Mouse (Mus musculus) hindbrain, embryonic 12.5 days (tissue): ENCODE data around the gene Atrnl1. TPM values are rescaled to one million over a fixed set of nuclear protein-coding genes. Genes with fewer than 3 reads are reported as not detected.

Source experiments
- ATAC-seq: fragments of 200-750 bp; cut with Nextera tagmentation; 2 replicates; pipeline ENCODE4 v1.8.0; 2017; ENCODE audit warnings: moderate TSS enrichment; ENCODE audit not compliant: low FRiP score
- H3K27ac ChIP-seq: fragments of 300-500 bp; sonication (generic); 2 replicates; pipeline ENCODE4 v1.5.1; 2016; ENCODE audit warnings: mild to moderate bottlenecking
- H3K27me3 ChIP-seq: fragments of 300-500 bp; sonication (generic); 2 replicates; pipeline ENCODE4 v1.6.1; 2016; ENCODE audit warnings: mild to moderate bottlenecking
- H3K36me3 ChIP-seq: fragments of 300-500 bp; sonication (generic); 2 replicates; pipeline ENCODE4 v1.6.1; 2016; ENCODE audit warnings: mild to moderate bottlenecking
- H3K4me1 ChIP-seq: fragments of 300-500 bp; sonication (generic); 2 replicates; pipeline ENCODE4 v1.6.1; 2016
- H3K4me2 ChIP-seq: fragments of 300-500 bp; sonication (generic); replicated peaks from 2 replicates; pipeline ENCODE4 v1.6.1; 2016; ENCODE audit warnings: mild to moderate bottlenecking
- H3K4me3 ChIP-seq: fragments of 300-500 bp; sonication (generic); 2 replicates; pipeline ENCODE4 v1.5.1; 2016; ENCODE audit warnings: mild to moderate bottlenecking
- H3K9ac ChIP-seq: fragments of 300-500 bp; sonication (generic); 2 replicates; pipeline ENCODE4 v1.6.1; 2016; ENCODE audit warnings: mild to moderate bottlenecking, moderate library complexity
- H3K9me3 ChIP-seq: fragments of 300-500 bp; sonication (generic); replicated peaks from 2 replicates; pipeline ENCODE4 v1.6.1; 2016; ENCODE audit warnings: mild to moderate bottlenecking
- WGBS: fragments of 180-500 bp; shearing (Covaris S2); methylation state at CpG from one replicate; pipeline ENCODE4 v1.1.7; 2016; 5-methylcytosine and 5-hydroxymethylcytosine counted together
- polyA plus RNA-seq: library from polyadenylated mRNA; unstranded; fragments of >200 nt; fragmentation: Nextera tagmentation; extraction: Ambion mirVana; gene quantifications from 2 replicates; pipeline ENCODE4 v1.2.1, GENCODE M21; 2016

Gene Atrnl1
- polyA plus RNA-seq = 12.4 and 13.3 TPM in 2 replicates

DNA sequence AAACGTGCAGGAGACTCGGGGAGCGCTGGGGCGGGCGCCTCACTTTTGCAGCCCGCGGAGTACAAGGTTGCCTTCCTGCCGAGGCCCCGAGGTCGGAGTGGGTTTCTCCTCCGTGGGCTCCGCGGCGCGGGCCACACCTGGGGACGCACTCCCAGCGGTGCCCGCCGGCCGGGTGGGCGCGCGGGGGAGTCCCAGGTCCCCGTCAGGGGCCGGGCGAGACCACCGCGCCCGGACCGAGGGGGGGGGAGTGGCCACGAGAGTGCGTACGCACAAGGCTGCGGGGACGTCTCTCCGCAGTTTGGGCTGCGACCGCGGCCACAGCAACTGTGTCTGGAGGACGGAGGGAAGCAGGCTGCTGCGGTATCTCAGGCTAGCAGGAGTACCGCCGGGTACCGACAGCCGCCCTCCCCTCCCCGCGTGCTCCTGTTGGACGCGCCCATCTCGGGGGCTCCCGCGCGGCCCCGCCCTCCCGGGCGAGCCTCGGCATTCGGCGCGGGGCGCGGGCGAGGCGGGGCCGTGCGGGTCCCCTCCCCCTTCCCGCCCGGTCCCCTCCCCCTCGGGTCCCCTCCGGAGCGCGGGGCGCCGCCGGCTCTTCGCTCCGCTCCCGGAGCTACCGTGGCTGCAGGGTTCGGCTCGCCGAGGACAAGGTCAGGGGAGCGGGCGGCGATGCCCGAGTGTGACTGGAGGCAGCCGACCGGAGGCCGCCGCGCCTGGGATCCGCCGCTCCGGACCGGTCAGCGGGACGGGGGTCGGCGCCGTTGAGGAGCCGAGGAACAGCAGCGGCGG, at the start of gene Atrnl1:
Gene Atrnl1, plus strand, starts transcription at position 559 of the 786 bp plus-strand sequence.
- Histone ChIP-seq H3K27me3 (no peaks in the 10 kb centered on the region), H3K27ac (peak within 1 kb of the TSS; percentile 97), H3K4me2 (peak within 1 kb of the TSS; percentile 100), H3K4me1 (peaks cover 20% of the 10 kb centered on the region), H3K9me3 (no peaks in the 10 kb centered on the region), H3K9ac (peak within 1 kb of the TSS; percentile 94), H3K4me3 (peak within 1 kb of the TSS; percentile 94), H3K36me3 (no peaks in the 10 kb centered on the region)
- under 1% methylated on average over 53 of the region's 103 CpGs for WGBS
- peak; percentile 92 for ATAC-seq

DNA sequence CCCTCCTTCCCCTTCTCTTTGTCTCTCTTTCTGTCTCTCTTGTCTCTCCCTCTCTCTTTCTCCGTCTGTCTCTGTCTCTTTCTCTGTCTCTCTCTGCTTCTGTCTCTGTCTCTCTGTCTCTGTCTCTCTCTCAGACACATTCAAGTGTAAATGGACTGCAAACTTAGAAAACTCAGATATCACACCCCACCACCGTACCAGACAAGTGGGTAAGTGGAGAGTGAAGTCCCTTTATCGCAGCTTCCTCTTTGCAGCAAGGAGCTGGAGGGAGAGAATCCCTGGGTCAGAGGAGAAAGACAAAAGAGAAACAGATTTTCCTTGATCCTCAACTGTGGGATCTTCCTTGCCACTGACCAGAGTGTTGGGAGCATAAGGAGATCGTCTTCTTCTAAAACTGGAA, 49.3 kb upstream of the Atrnl1 start:
- no peak overlapping the region for H3K4me2 ChIP-seq
- 73% methylated on average over 4 of the region's 4 CpGs for WGBS
- no peak overlapping the region for H3K27ac ChIP-seq
- no peak for ATAC-seq
- H3K27me3 ChIP-seq = no peaks in the 10 kb centered on the region
- H3K9ac ChIP-seq = no peak overlapping the region
- H3K36me3 ChIP-seq = no peaks in the 10 kb centered on the region
- no peak overlapping the region for H3K4me3 ChIP-seq
- 0 out of 2 replicates have a peak, but pooled peaks cover 1% of the 10 kb centered on the region for H3K9me3 ChIP-seq
- H3K4me1 ChIP-seq = no peaks in the 10 kb centered on the region

DNA sequence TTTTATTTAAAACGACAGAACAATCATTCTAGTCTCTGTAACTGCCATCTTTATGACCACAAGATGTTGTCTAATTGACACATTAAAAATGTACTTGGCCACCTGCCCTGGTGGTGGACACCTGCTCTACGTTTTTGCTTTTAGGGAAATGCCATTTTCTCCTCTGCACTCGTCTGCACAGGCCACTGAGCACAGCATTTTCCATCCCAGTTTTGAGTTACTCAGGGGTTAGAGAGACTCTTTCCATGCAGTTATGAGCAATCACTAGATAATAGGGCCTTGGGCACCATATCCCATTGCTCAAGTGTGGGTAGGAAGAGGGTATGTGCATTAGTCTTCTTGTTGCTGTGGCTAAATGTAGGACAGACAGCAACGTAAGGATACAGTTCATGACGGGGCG, 41.8 kb upstream of the Atrnl1 start:
- Histone ChIP-seq H3K4me3 (no peak overlapping the region), H3K9me3 (no peaks in the 10 kb centered on the region), H3K27ac (no peak overlapping the region), H3K9ac (no peak overlapping the region), H3K27me3 (no peaks in the 10 kb centered on the region), H3K4me1 (peaks cover 11% of the 10 kb centered on the region), H3K36me3 (no peaks in the 10 kb centered on the region), H3K4me2 (no peak overlapping the region)
- WGBS = 84% methylated on average over 6 of the region's 6 CpGs
- no peak for ATAC-seq

DNA sequence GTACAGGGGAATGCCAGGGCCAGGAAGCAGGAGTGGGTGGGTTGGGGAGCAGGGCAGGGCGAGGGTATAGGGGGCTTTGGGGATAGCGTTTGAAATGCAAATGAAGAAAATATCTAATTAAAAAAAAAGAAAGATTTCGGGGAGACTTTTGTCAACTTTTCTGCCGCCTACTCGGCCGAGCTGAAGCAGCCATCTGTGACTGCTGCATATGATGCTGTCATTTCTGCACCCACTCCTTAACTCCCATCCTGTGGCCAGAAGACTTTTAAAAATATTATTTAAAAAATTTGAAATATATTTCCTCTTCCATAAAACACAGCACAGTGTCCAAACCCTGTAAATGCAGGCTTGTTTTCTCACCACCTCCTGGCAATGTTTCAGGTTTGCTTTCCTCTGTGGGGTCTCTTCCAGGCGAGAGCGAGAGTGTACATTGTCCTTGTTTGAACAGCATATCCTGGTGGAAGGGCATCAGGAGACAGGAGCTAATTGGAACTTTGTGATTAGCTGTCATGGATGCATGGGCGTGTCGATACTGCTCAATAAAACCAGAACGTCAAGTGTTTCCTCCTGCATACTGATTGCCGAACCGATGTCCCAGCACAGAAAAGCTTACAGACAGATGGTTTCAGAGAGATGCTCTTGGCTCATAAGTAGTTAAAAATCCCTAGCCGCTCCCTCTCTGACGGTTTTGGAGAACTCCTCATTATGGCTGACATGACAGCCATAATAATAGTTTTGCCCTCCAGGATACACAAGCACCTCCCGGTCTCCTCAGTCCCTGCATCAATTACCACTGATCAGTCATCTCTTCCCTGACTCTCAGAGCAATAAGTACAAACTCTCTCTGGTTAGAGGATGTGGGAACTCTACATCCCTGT, 38.2 kb upstream of the Atrnl1 start:
- WGBS = 66% methylated on average over 16 of the region's 16 CpGs
- no peaks in the 10 kb centered on the region for H3K9me3 ChIP-seq
- peaks cover 17% of the 10 kb centered on the region for H3K4me1 ChIP-seq
- peak overlapping the region; percentile 12; the same call in 1 of the 2 replicates for H3K27ac ChIP-seq
- no peak overlapping the region for H3K4me2 ChIP-seq
- ATAC-seq = peak; percentile 40; the same call in 1 of the 2 replicates
- H3K9ac ChIP-seq = no peak overlapping the region
- H3K36me3 ChIP-seq = no peaks in the 10 kb centered on the region
- H3K4me3 ChIP-seq = no peak overlapping the region
- no peaks in the 10 kb centered on the region for H3K27me3 ChIP-seq

DNA sequence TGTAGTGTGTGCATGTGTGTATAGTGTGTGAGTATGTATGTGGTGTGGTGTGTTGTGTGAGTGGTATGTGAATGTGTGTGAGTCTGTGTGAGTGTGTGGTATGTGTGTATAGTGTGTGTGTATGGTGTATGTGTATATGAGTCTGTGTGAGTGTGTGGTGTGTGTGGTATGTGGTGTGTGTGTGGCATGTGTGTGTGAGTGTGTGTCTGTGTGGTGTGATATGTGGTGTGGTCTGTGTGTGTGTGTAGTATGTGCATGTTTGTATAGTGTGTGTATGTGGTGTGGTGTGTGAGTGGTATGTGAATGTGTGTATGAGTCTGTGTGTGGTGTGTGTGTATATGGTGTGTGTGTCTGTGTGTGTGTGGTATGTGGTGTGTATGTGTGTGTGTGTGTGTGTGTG, 37.4 kb upstream of the Atrnl1 start:
- Histone ChIP-seq H3K4me3 (no peak overlapping the region), H3K36me3 (no peaks in the 10 kb centered on the region), H3K9me3 (no peaks in the 10 kb centered on the region), H3K4me2 (no peak overlapping the region), H3K27ac (no peak overlapping the region), H3K9ac (0 out of 2 replicates have a peak overlapping the region, but pooled peaks have one; percentile 15), H3K27me3 (no peaks in the 10 kb centered on the region), H3K4me1 (peaks cover 17% of the 10 kb centered on the region)
- ATAC-seq = no peak

DNA sequence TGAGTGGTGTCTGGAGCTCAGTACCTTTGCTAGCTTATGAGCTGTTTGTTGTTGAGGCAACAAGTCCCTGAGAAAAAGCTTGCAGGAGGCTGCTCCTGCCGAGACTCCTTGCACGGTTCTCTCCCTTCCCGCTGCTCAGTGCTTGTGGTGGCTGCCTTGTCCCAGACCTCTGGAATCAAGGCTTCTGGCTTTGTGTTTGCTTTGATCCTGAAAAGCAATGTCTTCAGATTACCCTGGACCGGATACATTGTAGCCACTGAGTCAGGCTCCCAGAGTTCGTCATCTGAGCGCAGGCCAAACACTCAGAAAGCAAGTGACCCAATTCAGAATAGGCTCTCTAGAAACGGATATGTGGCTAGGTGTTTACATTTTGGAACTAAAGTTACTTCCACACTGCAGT, 35.8 kb upstream of the Atrnl1 start:
- H3K9me3 ChIP-seq = no peaks in the 10 kb centered on the region
- no peak overlapping the region for H3K4me2 ChIP-seq
- peaks cover 17% of the 10 kb centered on the region for H3K4me1 ChIP-seq
- no peak for ATAC-seq
- no peaks in the 10 kb centered on the region for H3K36me3 ChIP-seq
- no peaks in the 10 kb centered on the region for H3K27me3 ChIP-seq
- no peak overlapping the region for H3K9ac ChIP-seq
- no peak overlapping the region for H3K27ac ChIP-seq
- no peak overlapping the region for H3K4me3 ChIP-seq
- 81% methylated on average over 7 of the region's 7 CpGs for WGBS

DNA sequence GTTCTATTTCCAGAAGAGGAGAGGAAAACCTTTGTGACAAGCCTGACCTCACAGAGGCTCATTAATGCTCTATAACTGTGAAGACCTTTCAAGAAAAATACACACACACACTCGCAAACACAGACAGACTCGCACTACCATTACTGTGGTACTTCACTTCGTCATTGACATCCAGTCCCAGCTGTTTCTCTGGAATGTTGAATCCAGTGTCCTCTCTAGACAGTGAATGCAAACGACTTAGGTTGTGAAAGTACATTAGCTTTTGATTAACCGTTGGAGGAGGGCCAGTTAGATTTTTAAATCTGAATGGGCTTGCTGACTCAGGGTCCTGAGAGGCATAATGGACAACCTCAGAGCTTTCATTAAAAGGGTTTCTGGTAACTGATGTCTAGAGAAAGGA, 34.0 kb upstream of the Atrnl1 start:
- Histone ChIP-seq H3K36me3 (no peaks in the 10 kb centered on the region), H3K4me1 (peaks cover 17% of the 10 kb centered on the region), H3K9me3 (no peaks in the 10 kb centered on the region), H3K27ac (no peak overlapping the region), H3K9ac (no peak overlapping the region), H3K4me2 (no peak overlapping the region), H3K4me3 (no peak overlapping the region), H3K27me3 (no peaks in the 10 kb centered on the region)
- 30% methylated on average over 5 of the region's 5 CpGs for WGBS
- ATAC-seq = no peak

DNA sequence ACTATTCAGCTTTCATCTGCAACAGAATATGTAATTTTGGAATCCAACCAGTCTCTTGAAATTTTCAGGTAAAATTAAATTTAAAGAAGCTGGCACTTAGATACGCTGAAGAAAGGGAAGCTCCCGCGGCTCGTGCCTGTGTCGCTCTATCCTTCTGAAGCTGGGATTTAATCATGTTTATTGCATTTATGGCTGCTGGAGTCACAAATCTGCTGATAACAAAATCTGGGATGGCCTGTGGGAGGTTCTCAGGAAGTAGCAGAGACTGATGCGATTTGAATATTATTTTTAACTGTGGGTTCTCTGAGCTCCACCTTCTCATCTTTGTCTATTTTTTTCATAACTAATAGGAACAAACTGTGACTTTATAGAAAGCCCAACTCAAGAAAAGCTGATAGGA, 33.6 kb upstream of the Atrnl1 start:
- H3K4me1 ChIP-seq = peaks cover 17% of the 10 kb centered on the region
- no peaks in the 10 kb centered on the region for H3K9me3 ChIP-seq
- ATAC-seq = no peak
- H3K36me3 ChIP-seq = no peaks in the 10 kb centered on the region
- no peak overlapping the region for H3K4me2 ChIP-seq
- 82% methylated on average over 6 of the region's 6 CpGs for whole genome bisulfite sequencing
- no peak overlapping the region for H3K4me3 ChIP-seq
- H3K27me3 ChIP-seq = no peaks in the 10 kb centered on the region
- H3K27ac ChIP-seq = no peak overlapping the region
- H3K9ac ChIP-seq = no peak overlapping the region

DNA sequence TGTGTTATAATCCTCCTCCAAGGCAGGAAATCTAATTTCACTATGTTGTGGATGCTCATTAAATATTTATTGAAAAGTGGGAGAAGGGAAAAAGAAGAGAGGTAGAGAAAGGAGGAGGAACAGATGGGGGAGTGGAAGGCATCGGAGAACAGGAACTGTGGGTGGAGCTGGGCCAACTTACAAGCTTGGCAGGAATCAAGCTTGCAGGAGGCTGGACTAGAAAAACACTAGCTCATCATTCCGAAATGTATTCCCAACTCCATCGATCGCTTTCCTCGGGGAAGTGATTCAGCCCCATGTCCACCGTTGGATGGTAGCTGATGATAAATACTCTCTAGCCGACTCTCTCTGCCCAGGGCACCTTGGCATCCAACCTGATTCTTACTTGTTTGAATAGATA, 29.9 kb upstream of the Atrnl1 start:
- H3K4me3 ChIP-seq = no peak overlapping the region
- H3K9me3 ChIP-seq = no peaks in the 10 kb centered on the region
- H3K36me3 ChIP-seq = no peaks in the 10 kb centered on the region
- peaks cover 11% of the 10 kb centered on the region for H3K4me1 ChIP-seq
- H3K4me2 ChIP-seq = no peak overlapping the region
- no peak for ATAC-seq
- no peak overlapping the region for H3K9ac ChIP-seq
- no peak overlapping the region for H3K27ac ChIP-seq
- WGBS = 83% methylated on average over 7 of the region's 7 CpGs
- no peaks in the 10 kb centered on the region for H3K27me3 ChIP-seq

DNA sequence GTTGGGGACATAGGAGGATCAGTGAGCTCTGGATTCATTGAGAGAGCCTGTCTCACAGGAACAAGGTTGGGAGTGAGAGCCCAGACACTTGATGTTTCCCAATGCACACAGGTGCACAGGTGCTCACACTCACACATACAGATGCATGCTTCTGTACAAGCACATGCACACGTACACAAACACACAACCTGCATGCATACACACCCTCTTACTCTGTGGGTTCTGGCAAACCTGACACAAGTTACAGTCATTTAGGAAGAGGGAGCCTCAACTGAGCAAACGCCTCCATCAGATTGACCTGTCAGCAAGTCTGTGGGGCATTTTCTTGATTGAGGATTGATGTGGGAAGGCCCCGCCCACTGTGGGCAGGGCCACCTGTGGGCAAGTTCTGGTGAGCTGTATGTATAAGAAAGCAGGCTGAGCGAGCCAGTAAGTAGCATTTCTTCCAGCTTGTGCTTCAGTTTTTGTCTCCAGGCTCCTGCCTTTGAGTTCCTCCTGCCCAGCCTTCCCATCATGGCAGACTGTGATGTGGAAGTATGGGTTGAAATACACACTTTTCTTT, 25.5 kb upstream of the Atrnl1 start:
- Histone ChIP-seq H3K4me1 (peaks cover 11% of the 10 kb centered on the region), H3K9ac (no peak overlapping the region), H3K4me2 (no peak overlapping the region), H3K9me3 (no peaks in the 10 kb centered on the region), H3K4me3 (no peak overlapping the region), H3K27ac (no peak overlapping the region), H3K36me3 (no peaks in the 10 kb centered on the region), H3K27me3 (no peaks in the 10 kb centered on the region)
- WGBS = 58% methylated on average over 4 of the region's 4 CpGs
- ATAC-seq = no peak

DNA sequence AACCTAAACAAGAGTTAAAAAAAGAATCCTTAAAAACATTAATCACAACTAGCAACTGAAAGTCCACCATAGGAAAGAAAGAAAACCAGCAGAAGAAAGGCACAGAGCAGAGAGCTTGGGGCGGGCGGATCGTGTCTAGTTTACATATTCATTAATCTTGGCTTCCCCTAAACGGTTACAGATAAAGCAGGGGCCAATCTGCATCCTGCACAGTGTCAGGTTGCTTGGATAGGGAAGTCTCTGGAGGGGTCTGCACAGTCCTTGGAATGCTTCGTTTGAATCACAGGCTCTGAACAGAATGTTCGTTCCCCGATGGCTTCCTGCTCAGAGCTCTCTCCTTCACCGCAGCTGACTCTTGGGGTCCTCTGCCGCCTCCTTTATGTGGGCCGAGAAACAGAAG, 24.7 kb upstream of the Atrnl1 start:
- no peak overlapping the region; the same call in 1 of the 2 replicates for H3K9ac ChIP-seq
- no peak overlapping the region for H3K4me3 ChIP-seq
- no peak overlapping the region for H3K27ac ChIP-seq
- WGBS = 26% methylated on average over 10 of the region's 10 CpGs
- no peaks in the 10 kb centered on the region for H3K9me3 ChIP-seq
- H3K27me3 ChIP-seq = no peaks in the 10 kb centered on the region
- H3K4me1 ChIP-seq = peaks cover 11% of the 10 kb centered on the region
- H3K4me2 ChIP-seq = 0 out of 2 replicates have a peak overlapping the region, but pooled peaks have one; percentile 6
- ATAC-seq = no peak
- H3K36me3 ChIP-seq = no peaks in the 10 kb centered on the region

DNA sequence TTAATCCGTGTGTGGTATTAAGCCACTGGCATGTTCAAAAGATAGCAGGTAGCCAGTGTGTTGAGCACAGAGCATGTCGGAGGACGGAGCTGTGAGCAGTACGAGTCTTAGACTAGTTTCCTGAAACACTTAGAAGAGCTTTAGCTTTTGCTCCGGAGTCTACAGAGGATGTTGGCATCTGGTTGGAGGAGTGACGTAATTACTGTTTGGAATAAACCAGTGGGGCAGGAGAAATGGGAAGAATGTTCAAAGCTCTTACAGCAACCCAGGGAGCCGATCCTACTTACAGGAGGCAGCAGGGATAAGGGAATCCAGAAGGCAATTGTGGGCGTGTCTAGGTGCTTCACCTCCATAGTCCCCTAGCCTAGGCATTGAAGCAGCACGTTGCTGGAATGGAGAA, 21.3 kb upstream of the Atrnl1 start:
- ATAC-seq = no peak
- Histone ChIP-seq H3K4me2 (no peak overlapping the region), H3K27me3 (no peaks in the 10 kb centered on the region), H3K9me3 (no peaks in the 10 kb centered on the region), H3K9ac (no peak overlapping the region), H3K36me3 (no peaks in the 10 kb centered on the region), H3K27ac (no peak overlapping the region), H3K4me1 (peaks cover 11% of the 10 kb centered on the region), H3K4me3 (no peak overlapping the region)
- 78% methylated on average over 9 of the region's 9 CpGs for WGBS
